Mouse (Mus musculus) thymus, postnatal 4 days (tissue): Measurements from ENCODE around the gene Plekha8.

Experiments
- DNase-seq: peaks from one replicate; pipeline ENCODE4 v3.0.0; 2021

Gene Plekha8

DNA sequence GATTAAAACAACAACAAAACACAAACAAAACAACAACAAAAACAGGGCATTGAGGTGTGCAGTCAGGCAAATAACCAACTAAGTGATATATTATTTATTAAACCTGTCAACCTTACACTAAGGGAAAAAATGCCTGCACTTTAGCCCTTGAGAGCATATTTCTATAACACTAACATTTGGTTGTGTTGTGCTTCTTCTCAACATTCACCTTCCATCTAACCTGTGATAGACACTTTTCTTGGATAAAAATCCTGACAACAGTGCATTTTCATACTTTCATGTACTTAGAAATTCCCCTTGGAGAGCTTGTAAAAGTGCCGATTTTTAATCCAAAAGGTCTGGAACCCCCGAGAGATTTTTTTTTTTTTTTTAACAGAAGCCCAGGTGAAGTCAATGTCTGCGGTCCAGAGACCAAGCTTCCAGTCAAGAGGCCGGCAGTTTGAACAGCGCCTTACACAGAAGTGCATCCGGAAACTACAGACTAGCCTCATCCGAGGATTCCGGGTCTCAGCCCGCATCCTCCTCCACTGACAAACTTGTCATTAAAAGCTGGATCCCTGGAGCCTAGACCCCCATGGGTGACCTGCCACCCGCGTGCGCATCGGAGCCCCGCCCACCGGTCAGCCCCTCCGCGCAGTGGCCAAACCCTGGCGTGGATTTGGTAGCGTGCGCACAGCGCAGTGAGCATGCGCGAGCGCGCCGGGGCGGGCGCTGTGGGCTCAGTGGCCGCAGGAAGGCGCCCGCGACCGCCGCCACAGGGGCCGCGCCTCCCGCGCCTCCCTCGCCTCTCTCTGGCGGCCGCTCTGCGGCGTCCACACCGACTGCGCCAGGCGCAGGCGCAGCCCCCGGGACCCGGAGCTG lies at the start of gene Plekha8:
Plekha8 (plus strand) TSS at position 643 of the 861 bp plus-strand sequence.
- peak; percentile 91 for DNase-seq

DNA sequence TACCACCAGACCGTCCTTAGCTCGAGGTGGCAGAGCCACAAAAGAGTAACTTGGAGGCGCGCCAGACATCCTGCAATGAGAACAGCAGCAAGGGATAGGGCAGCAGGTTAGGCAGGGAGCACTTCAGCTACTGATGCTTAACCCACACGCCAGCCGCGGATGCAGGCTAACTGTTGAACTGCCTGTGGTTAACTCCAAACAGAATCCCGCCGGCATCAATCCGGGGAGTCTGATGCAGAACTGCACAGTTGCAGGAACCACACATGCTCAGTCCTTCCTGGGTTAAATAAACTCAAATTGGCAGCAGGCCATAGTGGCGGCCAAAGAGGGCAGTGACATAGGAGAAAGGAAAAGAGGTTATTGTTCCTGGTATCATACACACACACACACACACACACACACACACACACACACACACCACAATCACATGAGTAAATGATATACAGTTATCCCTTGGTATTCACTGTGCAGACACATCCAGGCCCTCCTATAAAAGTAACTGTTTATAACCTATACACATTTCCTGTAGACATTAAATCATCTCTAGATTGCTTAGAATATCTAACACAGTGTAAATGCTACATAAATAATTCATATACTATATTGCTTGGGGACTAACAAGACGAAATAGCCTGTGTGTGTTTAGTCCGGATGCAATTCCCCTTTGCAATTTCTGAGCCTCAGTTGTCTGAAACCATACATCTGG lies 46.4 kb upstream of the Plekha8 start:
- no peak for DNase-seq

DNA sequence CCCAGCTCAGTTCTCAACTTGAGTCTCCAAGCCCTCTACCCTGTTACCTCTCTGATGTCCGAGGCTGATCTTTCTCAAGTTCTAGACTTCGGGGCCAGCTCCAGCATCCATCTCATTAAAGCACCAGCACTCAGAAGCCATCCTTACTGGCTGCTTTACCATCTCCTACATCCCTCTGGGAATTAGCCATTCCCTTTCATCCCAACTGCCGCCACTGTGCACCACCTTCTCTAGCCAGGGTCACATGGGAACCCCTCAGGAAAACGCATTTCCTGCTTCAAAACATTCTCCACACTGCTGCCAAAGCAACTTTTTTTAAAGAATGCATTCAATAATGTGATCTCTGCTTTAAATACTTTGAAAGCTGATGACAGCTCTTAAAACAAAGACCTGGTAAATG lies 45.6 kb upstream of the Plekha8 start:
- DNase-seq = no peak

DNA sequence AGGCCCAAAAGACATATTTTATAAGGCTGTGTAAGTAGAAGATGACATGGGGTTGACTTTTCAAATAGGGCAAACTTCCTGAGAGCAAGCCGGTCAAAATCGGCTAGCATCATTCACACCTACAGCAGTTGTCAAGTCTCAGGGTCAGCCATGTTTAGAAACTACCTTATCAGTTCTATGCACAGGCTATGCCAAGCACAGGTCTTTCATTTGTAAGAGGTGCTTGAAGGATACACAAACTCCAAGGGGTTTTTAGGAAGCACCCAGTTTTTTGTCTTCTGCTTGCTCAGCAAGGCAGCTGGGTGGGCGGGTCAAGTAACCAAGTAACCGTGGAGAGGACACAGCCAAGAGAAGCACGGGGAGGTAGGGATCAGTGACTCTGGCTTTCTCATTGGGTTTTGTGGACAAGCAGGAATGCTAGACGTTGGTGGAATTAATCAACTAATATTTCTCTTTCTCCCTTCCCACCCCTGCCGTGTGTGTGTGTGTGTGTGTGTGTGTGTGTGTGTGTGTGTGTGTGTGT lies 44.0 kb upstream of the Plekha8 start:
- no peak for DNase-seq

DNA sequence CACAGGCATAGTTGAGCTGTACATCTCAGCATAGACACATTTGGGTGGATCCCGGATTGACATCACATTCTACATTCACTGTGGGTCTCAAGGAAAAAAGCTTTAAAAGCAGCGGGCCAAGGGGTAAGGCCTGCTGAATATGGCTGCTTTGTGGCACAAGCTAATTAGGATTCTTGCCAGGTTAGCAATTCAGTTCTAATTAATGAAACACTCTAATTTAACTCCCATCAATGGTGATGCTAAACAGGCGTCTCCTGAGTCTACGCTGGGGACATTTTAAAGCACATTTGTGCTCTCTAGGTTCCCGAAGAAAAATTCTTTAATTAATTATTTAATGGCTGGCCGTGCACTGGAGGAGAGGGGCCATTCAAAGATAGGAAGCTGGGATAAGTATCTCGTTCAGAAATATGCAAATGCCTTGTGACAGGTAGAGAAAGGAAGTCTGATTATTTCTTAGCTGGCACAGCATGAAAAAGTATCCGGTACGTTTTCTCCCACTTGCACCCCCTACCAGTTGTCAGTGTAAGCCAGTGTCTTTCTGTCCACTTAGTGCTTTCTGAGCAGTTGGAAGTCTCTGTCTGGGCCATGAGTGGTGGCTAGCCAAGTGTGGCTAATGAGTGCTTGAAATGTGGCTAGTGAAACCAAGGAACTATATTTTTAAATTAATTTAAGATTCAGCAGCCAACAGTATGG lies 42.0 kb upstream of the Plekha8 start:
- DNase-seq = no peak

DNA sequence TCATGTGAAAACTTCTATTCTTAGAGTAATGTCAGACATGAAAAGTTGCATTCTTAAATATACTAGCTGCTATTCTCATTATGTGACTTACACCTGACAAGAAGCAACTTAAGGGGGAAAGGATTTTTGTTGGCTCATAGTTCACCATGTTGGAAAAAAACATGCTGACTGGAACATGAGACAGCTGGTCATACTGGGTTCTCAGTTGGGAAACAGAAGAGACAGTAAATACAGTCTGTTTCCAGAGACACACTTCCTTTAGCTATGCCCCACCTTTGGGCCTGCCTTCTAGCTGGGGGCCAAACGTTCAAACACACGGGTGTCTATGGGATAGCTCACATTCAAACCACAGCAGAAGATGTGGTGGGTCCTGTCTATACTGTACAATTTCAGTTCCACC lies 41.3 kb upstream of the Plekha8 start:
- DNase-seq = no peak

DNA sequence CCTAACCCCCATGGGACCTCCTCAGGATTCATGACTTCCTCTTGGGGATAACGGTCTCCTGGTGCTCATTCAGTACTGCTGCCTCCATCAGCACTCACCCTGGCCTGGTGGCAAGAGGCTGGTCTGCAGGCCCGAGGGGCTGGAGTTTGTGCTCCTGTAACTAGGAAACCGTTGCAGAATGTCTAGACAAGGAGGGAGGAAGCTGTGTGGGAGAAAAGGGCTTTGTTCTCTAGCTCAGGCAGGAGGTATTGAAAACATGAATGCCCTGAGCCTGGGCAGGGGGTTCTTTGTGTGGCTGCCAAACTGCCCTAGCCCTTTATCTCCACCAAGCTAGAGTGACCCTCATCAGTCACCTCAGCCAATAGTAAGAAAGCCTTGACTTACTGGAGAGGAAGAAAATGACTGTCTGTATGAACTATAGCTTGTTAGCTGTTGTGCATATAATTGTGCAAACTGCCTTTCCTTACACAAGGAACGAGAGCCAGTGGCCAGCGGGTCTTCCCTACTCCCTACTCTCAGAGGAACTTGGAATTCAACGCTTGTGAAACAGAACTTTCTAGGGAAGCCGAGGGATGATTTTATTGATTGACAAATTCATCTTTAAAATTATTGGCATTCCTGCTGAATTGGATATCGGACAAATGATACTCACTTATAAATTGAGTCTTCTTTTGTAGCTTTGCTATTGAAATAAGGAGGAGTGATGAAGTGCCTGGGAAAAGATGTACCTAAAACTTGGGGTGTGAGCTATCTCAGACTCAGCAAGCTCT lies 40.4 kb upstream of the Plekha8 start:
- DNase-seq = no peak

DNA sequence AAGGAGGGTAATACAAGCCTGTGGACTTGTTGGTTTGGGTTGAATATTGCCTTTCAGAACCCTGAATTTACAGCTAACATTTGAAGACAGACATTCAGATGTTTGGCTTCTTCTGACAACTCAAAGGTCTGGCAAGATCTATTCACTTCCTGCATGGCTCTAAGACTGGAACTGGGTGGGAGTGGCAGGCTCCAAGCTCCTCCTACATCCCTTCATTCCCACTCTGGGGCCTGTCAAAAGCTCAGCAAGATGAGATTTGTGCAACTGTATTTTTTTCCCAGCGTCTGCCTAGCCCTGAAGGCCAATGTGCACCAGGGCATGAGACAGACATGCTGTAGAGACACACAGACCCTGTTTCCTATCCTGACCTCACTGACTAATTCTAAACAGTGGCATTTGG lies 39.1 kb upstream of the Plekha8 start:
- no peak for DNase-seq

DNA sequence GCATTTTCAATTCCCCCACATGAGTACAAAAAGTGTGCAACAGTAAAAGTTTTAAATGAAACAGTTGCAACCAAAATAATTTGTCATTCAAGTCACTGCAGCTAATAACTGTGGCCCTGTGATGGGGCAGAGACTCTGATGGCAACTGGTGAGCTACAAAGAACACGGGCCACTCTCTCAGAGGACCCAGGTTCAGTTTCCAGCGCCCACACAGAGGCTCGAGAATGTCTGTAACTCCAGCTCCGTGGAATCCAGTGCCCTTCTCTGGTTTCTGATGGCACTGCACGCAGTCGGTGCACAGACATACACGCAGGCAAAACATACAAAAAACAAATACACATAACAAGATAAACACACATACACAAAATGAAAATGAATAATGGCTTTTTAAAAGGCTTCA lies 37.2 kb upstream of the Plekha8 start:
- no peak for DNase-seq

DNA sequence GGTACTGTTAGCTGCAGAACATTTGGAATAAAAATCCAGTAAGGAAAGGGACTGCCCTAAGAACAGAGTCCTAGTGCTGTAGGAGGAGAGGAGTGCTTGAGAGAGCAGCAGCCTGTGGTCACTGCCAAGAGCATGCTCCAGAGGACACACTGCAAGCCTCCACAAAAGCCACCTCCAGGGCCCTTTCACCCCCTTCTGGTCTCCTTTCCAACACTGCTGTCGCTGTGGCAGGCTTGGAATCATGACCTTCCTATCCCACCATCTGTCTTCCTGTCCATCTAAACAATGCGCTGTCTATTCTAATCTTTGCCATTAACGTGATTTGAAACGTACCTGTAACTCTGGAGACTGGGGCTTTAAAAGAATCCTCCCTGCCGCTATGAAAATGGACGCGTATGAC lies 36.4 kb upstream of the Plekha8 start:
- no peak for DNase-seq

DNA sequence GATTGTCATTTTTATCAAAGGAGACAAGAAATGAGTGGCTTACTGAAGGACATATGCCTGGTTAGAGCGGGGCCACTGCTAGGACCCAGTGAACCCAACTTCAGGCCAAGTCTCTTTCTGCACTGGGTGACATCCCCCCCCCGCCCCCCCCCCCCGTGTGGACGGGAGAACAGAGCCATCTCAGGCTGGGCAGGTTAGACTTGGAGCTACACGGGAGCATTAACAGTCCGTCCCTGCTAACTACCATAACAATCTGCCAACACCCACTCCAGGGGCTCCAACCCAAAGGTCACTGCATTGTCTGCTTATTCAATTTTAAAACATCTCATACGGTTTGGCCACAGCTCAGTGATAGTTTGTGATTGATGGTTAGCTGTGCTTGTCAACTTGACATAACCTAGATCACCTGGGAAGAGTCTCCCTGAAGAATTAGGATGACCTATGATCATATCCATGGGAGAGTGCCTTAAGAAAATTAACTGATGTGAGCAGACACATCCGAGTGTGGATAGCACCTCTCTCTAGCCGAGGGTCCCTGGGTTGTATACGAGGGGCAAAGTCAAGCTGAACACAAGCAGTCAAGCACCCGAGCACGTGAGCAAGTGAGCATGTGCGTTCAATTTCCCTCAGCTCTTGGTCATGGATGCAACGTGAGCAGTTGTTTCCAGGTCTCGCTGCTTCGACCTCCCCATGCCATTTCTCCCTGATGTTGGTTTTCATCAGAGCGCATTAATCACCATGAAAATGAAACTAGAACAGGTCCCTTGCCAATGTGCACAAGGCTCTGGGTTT lies 32.7 kb upstream of the Plekha8 start:
- no peak for DNase-seq

DNA sequence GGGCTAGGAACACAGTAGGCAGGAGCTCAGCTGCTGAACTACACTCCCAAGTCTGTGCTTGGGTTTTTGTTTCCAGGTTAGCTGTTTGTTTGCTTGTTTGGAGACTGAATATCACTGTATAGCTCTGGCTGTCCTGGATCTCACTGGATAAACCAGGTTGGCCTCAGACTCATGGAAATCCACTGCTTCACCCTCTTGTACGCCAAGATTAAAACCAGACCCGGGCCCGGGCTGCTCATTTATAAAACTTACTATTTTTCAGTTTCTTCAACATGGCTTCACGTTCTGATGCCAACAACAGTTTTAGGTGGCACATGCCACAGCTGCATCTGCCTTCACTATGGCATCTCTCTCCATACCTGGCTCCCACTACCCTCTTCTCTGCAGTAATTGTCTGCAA lies 31.4 kb upstream of the Plekha8 start:
- DNase-seq = no peak

DNA sequence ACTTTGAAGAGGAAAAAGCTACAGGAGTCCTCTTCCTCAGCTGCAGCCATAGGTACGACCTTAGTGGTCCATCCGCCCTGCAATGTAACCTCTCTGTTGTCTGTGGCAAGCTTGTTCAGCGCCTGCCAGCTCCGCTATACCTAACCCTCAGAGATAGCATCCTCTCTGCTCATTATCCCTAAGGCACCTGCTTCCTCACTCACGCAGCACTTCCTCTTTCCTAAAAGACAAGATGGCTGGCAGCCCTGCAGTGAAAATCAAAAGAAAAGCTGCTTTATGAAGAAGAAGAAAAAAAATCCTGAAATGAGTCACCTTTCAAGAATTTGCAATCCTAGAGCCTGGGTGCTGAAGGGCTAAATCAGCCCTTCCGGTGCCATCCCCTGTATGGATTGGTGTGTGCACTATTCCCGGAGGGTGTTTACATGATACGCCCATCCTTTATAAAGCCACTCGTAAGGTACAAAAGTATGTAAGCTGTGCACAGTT lies 30.4 kb upstream of the Plekha8 start:
- no peak for DNase-seq

DNA sequence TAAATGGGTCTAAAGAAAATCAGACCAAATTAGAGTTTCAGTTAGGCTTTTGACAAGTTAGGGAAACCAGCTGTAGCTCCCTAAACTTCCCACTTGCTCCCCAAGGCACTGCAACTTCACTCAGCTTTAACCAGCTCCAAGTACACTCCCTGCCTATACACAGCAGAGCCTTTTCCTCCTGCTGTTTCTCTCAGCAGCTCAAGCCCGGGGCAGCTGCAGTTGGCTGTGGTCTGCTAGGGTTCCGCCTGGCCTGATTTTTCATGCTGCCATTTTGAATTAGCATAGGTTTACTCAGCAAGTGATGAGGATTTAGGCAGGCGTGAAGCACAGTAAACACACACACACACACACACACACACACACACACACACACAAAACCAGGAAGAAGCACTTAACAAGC lies 29.9 kb upstream of the Plekha8 start:
- DNase-seq = no peak

DNA sequence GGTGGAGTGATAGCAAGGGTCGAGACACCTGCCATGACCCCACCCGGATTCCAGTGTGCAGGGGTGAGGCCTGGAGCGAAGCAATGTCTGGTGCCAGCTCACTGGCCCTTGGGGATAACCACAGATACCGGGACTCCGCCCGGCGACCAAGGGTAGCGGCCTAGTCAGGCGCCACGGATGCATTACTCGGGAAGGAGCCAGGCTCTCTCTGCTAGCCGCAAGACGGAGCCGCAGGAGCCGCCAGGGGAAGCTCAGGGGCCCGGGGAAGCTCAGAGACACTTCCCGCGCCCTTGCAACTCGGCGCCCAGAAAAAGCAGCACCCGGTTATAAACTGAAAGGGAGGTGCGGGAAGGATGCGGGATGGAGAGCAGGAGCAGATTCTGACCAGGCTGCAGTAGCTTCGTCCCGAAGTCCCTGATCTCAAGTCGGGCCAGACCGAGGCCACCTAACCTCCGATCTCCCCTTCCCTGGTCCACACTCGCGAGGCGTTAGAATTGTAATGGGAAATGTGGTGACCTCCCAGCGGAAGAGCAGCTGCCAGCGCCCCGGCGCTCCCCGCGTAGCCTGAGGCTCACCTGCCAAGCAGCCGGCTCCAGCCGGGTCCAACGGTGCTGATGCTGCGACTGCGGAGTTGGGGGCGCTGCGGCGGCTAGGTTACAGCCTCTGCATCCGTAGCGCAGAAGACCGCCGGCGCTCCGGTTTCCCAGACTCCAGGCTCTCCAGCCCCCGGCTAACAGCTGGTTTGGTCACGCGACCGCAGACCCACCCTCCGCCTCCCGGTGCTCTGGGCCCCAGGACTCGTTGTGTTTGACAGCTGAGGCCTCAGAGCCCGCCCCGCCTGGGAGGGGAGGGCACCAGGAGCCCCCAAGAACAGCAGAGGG lies 29.0 kb upstream of the Plekha8 start, which contains the start of gene Scrn1:
Scrn1 (minus strand) TSS at position 825 of the 881 bp plus-strand sequence.
- peak; percentile 71 for DNase-seq

DNA sequence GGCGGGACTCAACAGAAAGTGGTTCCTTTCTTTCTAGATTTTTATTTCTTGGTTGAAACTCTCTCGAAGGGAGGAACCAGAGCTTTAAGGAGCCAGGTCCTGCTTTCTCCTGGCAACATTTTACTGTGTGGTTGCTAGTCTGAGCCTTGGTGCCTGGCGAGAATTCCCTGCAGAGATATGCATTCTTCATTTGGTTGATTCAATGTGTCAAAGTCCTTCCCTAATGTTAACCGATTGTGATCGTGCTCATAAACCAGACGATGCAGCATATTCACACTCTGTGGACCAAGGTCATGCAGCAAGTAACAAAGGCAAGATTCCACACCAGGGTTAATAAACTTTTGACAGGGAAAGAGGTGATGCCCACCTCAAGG lies 28.4 kb upstream of the Plekha8 start:
- no peak for DNase-seq

DNA sequence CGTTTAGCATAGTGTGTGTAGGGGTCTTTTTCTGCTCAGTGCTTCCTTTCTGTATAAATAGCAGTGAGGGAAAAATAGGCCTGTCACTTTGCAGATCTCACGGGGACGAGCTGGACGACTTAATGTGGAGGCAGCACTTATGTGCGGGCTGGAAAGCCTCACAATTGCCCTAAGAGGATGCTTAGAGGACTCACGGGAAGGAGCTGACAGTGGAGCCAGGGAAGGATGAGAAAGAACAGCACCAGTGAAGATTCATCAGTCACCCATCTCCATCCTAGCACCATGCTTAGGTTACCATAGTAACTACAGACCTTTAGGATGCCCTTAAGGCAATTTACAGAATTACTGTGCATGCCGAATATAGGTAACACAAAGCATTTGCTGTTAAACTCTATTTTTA lies 25.1 kb upstream of the Plekha8 start:
- DNase-seq = no peak

DNA sequence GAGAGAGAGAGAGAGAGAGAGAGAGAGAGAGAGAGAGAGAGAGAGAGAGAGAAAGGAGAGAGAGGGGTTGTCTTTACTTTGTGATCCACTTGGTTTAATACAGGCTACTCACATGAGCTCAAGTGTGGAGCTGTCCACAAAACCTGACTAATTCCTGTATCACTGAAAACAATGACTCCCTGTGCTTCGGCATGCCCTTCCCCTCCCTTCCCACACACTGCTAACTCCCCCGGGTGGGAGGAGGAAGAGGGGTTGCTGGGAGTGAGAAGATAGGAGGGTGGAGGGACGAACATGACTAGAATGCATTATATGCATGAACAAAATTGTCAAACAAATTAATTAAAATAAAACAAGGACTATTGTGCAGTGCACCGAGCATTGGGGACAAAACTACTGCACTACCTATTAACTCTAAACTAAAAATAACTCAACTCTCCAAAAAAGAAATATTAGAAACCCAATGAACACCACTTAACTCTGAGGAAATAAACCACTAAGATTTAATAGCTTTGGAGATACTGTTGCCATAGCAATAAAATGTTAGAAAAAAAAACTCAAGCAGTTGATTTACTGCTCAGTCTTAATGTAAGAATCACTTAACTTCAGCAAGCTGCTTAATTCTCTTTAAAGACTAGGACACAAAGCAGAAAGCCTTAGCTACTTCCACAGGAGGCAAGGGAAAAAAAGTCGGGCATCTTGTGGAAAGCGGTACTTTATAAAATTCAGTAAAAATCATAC lies 21.5 kb upstream of the Plekha8 start:
- DNase-seq = no peak

DNA sequence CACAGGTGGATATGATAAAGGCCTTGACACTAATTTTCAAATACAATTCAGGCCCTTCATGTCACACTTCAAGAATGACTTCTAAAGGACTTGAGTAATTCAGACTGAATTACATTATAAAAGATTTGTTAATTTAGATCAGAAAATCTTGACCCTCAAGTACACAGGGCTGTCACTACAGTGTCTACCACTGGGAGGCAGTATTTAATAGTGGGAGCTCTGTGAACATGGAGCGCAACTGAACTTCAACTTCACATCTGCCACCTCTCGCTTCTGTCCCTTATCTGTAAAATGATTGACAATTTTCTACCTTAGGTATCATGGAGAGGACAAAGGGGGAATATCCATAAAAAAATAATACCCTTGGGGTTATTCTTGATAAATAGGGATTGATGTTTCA lies 8.7 kb upstream of the Plekha8 start:
- DNase-seq = peak; percentile 63

DNA sequence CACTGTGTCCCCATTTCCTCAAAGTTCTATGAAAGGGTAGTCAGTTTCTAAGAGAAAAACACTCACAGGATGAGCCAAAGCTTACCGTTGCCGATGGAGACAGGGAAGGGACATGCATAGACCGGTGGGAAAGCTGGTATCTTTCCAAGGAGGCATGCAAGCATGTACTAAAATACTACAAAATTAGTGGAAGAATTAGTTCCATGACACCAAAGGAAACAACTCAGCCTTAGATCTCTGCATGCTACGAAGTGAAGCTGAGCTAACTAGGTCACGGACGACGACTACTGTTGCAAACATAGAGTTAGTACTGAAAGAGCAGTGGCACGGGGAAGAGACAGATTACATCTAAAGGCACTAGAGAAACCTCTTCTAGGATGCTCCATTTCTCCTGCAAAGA lies 8.0 kb upstream of the Plekha8 start:
- DNase-seq = no peak
